Mouse (Mus musculus) heart, embryonic 12.5 days (tissue): Measurements from ENCODE around the gene Erf. TPM values are rescaled to one million over a fixed set of nuclear protein-coding genes. Genes with fewer than 3 reads are reported as not detected.

ENCODE experiments used
- ATAC-seq: fragments of 200-750 bp; cut with Nextera tagmentation; 2 replicates; pipeline ENCODE4 v1.8.0; 2017; ENCODE audit warnings: moderate TSS enrichment, moderate library complexity; ENCODE audit not compliant: insufficient number of reproducible peaks, low FRiP score
- H3K27ac ChIP-seq: fragments of 300-500 bp; sonication (generic); 2 replicates; pipeline ENCODE4 v1.5.1; 2016; ENCODE audit warnings: mild to moderate bottlenecking, moderate library complexity; ENCODE audit not compliant: poor library complexity, severe bottlenecking
- H3K27me3 ChIP-seq: fragments of 300-500 bp; sonication (generic); replicated peaks from 2 replicates; pipeline ENCODE4 v1.6.1; 2016; ENCODE audit warnings: mild to moderate bottlenecking, moderate library complexity
- H3K36me3 ChIP-seq: fragments of 300-500 bp; sonication (generic); 2 replicates; pipeline ENCODE4 v1.6.1; 2016; ENCODE audit warnings: mild to moderate bottlenecking, moderate library complexity
- H3K4me1 ChIP-seq: fragments of 300-500 bp; sonication (generic); replicated peaks from 2 replicates; pipeline ENCODE4 v1.6.1; 2016; ENCODE audit warnings: mild to moderate bottlenecking
- H3K4me2 ChIP-seq: fragments of 300-500 bp; sonication (generic); 2 replicates; pipeline ENCODE4 v1.6.1; 2016; ENCODE audit warnings: mild to moderate bottlenecking, moderate library complexity
- H3K4me3 ChIP-seq: fragments of 300-500 bp; sonication (generic); 2 replicates; pipeline ENCODE4 v1.5.1; 2016; ENCODE audit warnings: mild to moderate bottlenecking
- H3K9ac ChIP-seq: fragments of 300-500 bp; sonication (generic); 2 replicates; pipeline ENCODE4 v1.6.1; 2016; ENCODE audit warnings: mild to moderate bottlenecking, moderate library complexity
- H3K9me3 ChIP-seq: fragments of 300-500 bp; sonication (generic); replicated peaks from 2 replicates; pipeline ENCODE4 v1.6.1; 2016; ENCODE audit warnings: mild to moderate bottlenecking, moderate library complexity
- WGBS: fragments of 180-500 bp; shearing (Covaris S2); methylation state at CpG from one replicate; pipeline ENCODE4 v1.1.7; 2016; 5-methylcytosine and 5-hydroxymethylcytosine counted together
- polyA plus RNA-seq: library from polyadenylated mRNA; unstranded; fragments of >200 nt; fragmentation: Nextera tagmentation; extraction: Ambion mirVana; gene quantifications from 2 replicates; pipeline ENCODE4 v1.2.1, GENCODE M21; 2016

Erf gene
- polyA plus RNA-seq, 1 experiment from 2014 or later, result 17.6 TPM

DNA sequence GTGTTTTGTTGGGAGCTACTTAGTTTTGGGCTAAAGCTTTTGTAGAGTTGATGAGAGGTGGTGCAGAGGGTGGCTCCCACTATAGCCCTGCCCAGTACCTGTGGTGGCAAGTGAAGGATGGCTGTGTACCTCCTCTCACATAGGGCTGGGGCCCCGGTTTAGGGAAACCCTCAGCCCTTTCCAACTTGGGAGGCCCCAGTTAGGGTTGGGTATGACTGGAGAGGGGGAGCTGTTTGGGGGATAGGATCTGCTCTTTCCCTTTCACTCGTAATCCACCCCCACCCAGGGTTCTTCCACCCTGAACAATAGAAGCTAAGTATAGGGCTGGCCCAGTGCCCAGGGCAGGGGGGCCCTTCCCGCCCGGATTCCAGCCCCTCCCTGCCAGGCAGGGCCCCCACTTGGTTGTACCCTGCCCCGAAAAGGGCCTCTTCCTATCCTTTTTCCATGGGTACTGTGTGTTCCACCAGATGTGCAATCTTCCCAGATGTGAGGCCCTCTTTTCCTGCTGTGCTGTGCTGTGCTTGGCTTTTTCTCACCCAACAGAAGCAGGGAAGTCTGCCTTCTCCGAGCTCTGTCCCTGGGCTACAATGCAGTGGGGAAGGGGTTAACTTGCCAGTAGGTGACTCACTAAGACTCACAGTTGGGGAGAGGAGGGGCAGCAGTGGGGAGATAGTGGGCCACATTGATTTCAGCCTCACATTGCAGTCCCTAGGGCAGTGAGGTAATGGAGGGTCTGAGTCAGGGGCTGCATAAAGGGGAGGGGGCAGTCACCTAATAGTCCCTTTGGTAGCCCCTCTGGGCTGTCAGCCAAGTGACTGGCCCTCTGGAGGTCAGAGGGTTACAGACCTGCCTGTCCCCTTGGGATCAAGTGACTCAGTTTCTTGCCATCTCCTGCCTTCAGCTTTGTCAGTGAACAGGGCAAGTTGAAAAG is 29.6 kb upstream of the Erf start:
- Histone ChIP-seq H3K4me1 (peaks cover 73% of the 10 kb centered on the region), H3K9me3 (no peaks in the 10 kb centered on the region), H3K4me2 (peak overlapping the region; percentile 86), H3K9ac (peak overlapping the region; percentile 85), H3K27me3 (no peaks in the 10 kb centered on the region), H3K4me3 (peak overlapping the region; percentile 91), H3K36me3 (peaks cover 7% of the 10 kb centered on the region), H3K27ac (peak overlapping the region; percentile 100)
- ATAC-seq, result peak; percentile 38
- WGBS, result 0% methylated on average over 6 of the region's 6 CpGs

DNA sequence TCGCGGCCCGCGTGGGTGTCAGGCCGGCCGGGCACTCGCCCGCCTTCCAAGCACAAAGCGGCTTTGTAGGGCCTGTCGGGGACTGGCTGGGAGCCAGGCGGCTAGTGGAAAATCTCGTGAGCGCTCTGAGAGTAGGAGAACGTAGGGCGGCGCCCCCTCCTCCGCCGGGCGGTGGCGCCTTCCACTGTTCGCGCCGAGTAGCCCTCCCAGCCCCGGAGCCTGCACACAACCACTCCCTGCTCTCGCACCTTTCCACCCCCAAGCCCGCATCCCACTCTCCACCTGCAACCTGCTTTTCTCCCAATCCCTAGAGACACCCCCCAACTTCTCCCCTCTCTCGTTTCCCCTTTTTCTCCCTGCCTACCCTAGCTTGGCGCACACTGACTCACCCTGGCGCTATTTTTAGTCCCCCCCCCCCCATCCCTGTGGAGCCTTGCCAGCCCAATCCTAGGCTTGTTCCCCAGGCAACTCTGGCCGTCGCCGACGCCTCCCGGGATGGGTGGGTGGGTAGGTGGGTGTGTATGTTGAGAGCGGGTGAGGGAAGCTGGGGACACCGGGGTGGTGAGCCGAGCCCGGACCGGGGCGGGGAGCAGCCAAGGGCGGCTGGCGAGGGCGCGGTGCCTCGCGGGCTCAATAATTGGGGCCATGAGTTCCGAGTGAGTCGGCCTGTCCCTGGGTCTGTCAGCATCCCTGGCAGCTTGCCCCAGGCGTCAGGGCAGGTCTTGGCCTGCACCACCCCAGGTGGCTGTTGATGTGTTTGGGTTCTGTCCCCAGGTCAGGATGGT is 28.7 kb upstream of the Erf start:
- Histone ChIP-seq H3K36me3 (peaks cover 7% of the 10 kb centered on the region; the same call in 1 of the 2 replicates), H3K9ac (peak overlapping the region; percentile 85), H3K27ac (peak overlapping the region; percentile 100), H3K4me1 (peaks cover 73% of the 10 kb centered on the region), H3K4me3 (peak overlapping the region; percentile 91), H3K27me3 (no peaks in the 10 kb centered on the region), H3K9me3 (no peaks in the 10 kb centered on the region), H3K4me2 (peak overlapping the region; percentile 86)
- peak; percentile 24 for ATAC-seq
- under 1% methylated on average over 48 of the region's 49 CpGs for WGBS

DNA sequence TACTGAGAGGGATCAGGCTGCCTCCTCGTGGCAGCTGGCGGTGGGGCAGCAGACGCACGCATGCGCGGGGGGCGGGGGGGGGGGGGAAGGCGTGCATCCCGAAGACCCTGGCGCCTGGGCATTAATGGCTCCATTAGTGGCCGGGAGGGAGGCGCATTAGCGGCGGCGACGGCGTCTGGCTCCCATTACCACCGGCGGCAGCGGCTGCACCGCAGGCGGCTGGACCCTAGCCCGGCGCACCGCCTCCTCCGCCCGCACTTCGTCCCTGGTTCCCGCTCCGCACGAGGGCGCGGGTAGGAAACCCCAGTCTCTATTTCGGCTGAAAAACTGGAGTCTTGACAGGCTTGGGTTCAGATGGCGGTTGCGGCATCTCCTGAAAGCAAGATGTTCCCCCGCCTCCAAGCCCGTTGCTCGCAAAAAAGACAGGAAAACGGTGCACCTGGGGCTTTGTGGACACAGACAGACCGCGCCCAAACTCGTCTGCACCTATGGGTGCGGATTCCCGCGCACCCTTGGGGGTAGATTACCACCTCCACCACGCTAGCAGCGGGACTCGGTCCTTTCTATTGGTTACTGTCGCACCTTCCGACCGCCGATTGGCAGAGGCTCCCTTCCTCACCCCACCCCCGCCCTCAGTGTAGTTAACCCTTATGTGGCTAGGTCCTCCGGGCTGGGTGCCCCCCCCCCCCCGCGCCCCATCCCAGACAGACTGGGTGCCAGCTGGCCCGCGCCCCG is 27.9 kb upstream of the Erf start:
- peak; percentile 46 for ATAC-seq
- H3K27ac ChIP-seq, result peak overlapping the region; percentile 100
- H3K9me3 ChIP-seq, result no peaks in the 10 kb centered on the region
- H3K4me2 ChIP-seq, result peak overlapping the region; percentile 86
- H3K9ac ChIP-seq, result peak overlapping the region; percentile 85
- under 1% methylated on average over 56 of the region's 60 CpGs for WGBS
- peaks cover 73% of the 10 kb centered on the region for H3K4me1 ChIP-seq
- H3K36me3 ChIP-seq, result peaks cover 11% of the 10 kb centered on the region
- no peaks in the 10 kb centered on the region for H3K27me3 ChIP-seq
- peak overlapping the region; percentile 91 for H3K4me3 ChIP-seq

DNA sequence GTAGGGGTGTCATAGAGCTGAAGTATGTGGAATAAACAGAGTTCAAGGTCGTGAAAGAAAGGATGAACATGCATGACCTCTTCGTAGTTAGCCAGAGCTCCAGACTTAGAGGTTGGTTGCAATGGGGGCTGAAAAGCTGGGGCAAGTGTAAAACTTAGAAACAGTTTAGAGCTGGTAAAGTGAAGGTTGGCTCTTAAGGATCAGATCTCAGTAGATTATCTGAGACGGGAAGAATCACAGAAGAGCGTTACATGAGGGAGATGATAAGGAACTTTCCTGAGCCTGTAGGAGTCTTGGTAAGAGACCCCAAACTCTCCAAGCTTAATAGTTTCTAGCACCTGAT is 27.4 kb upstream of the Erf start:
- H3K9me3 ChIP-seq, result no peaks in the 10 kb centered on the region
- peak overlapping the region; percentile 86 for H3K4me2 ChIP-seq
- ATAC-seq, result no peak
- peak overlapping the region; percentile 91 for H3K4me3 ChIP-seq
- H3K27me3 ChIP-seq, result no peaks in the 10 kb centered on the region
- peak overlapping the region; percentile 100 for H3K27ac ChIP-seq
- WGBS, result 9% methylated on average over 4 of the region's 4 CpGs
- H3K9ac ChIP-seq, result peak overlapping the region; percentile 85
- H3K4me1 ChIP-seq, result peaks cover 73% of the 10 kb centered on the region
- H3K36me3 ChIP-seq, result peaks cover 16% of the 10 kb centered on the region

DNA sequence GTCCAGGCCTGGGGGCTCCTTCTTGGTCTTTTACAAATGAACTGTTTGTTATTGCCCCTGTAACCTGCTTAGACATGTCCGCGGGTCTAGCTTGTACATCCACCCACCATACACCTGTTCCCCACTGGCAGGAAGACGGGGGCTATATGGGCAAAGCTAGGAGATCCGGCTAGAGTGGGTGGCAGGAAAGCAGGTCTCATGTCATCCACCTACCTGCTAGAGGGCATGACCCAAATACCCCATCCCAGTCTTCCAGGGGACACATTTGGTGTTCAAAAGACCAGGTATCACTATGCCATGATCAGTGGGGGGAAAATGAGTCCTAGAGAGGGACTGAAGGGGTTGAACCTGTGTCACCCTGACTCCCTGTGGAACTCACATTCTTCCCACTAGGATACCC is 26.8 kb upstream of the Erf start:
- ATAC-seq, result no peak
- H3K4me2 ChIP-seq, result peak overlapping the region; percentile 86
- peak overlapping the region; percentile 85; the same call in 1 of the 2 replicates for H3K9ac ChIP-seq
- H3K9me3 ChIP-seq, result no peaks in the 10 kb centered on the region
- peak overlapping the region; percentile 100 for H3K27ac ChIP-seq
- peaks cover 22% of the 10 kb centered on the region for H3K36me3 ChIP-seq
- H3K4me1 ChIP-seq, result peaks cover 78% of the 10 kb centered on the region
- peak overlapping the region; percentile 91; the same call in 1 of the 2 replicates for H3K4me3 ChIP-seq
- 83% methylated on average over 4 of the region's 4 CpGs for WGBS
- H3K27me3 ChIP-seq, result no peaks in the 10 kb centered on the region

DNA sequence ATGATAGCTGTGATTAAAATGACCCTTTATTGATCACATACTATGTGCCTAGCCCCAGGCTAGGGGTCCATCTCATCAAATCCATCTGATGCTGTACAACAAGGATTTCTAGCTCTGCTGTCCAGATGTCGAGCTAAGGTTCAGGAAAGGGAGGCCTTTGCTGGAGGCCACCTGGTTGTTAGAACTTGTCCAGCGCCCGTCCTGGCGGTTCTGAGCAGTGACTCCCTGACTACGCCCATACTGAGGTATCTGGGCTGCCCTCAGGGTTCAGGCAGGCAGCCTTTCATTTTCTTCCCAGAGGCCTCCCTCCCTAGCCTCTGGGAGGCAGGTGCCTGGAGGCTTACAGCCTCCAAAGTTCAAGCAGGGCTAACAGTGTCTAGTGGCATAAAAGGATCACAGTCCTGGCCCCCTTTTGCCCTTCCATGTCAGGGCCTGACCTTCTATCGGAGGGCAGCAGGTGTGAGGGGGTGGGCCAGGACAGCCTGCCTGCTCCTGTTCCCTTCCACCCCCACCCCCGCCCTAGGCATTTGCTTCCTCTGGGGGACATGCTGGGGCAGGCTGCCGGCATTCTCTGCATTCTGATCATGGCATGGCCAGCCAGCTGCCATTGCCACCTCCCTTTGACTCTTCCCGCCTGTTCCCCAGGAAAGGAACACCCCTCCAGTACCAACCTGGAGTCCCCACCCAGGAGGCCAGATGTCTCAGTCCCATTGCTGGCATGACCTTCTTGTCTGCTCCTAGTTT is 25.2 kb upstream of the Erf start:
- no peaks in the 10 kb centered on the region for H3K27me3 ChIP-seq
- peaks cover 73% of the 10 kb centered on the region for H3K4me1 ChIP-seq
- H3K9me3 ChIP-seq, result no peaks in the 10 kb centered on the region
- peaks cover 39% of the 10 kb centered on the region for H3K36me3 ChIP-seq
- H3K27ac ChIP-seq, result peak overlapping the region; percentile 50
- 47% methylated on average over 9 of the region's 9 CpGs for WGBS
- H3K9ac ChIP-seq, result peak overlapping the region; percentile 34
- peak overlapping the region; percentile 35 for H3K4me2 ChIP-seq
- ATAC-seq, result no peak
- no peak overlapping the region; the same call in 1 of the 2 replicates for H3K4me3 ChIP-seq

DNA sequence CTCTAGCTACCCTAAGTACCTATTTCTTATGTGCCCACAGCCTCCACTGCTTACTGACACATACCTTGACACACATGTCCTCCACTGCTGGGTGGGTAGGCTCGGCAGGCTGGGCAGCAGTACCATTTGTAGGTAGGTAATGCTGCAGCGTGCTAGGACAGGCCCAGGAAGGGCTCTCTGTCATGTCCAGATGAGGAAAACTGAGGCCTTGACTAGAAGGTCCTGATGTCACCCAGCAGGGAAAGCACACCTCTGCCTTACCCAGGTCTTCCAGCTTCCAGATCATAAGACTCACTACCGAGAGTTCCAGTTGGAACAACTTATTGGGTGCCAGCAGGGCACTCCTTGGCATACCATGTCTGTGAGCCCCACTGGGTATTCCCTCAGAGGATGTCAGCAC is 24.4 kb upstream of the Erf start:
- Histone ChIP-seq H3K4me2 (no peak overlapping the region), H3K27ac (no peak overlapping the region), H3K9me3 (no peaks in the 10 kb centered on the region), H3K4me3 (no peak overlapping the region), H3K36me3 (peaks cover 39% of the 10 kb centered on the region), H3K9ac (peak overlapping the region; percentile 34), H3K27me3 (no peaks in the 10 kb centered on the region), H3K4me1 (peaks cover 71% of the 10 kb centered on the region)
- ATAC-seq, result no peak
- WGBS, result 86% methylated on average over 3 of the region's 3 CpGs

DNA sequence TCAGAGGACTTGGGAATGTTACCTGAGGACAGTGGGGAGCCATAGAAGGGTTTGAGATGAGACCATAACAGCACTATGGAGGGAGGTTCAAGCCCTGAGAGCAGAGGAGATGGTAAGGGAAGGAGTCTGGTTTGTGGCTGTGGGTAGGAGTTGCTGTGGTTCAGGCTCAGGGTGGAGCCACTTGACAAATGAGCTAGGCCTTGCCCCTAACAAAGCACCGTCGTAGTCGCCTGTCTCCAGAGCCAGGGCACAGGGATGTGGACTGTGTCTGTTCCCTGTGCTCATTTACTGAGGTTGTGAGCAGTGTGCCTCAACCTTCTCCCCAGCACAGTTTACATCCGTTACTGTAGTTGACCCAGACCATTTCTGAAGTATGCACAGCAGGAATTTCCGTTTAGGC is 24.0 kb upstream of the Erf start:
- no peaks in the 10 kb centered on the region for H3K9me3 ChIP-seq
- H3K4me2 ChIP-seq, result no peak overlapping the region
- peaks cover 39% of the 10 kb centered on the region for H3K36me3 ChIP-seq
- H3K27ac ChIP-seq, result no peak overlapping the region
- no peak for ATAC-seq
- no peak overlapping the region for H3K4me3 ChIP-seq
- peak overlapping the region; percentile 34 for H3K9ac ChIP-seq
- no peaks in the 10 kb centered on the region for H3K27me3 ChIP-seq
- peaks cover 71% of the 10 kb centered on the region for H3K4me1 ChIP-seq
- WGBS, result 53% methylated on average over 5 of the region's 5 CpGs

DNA sequence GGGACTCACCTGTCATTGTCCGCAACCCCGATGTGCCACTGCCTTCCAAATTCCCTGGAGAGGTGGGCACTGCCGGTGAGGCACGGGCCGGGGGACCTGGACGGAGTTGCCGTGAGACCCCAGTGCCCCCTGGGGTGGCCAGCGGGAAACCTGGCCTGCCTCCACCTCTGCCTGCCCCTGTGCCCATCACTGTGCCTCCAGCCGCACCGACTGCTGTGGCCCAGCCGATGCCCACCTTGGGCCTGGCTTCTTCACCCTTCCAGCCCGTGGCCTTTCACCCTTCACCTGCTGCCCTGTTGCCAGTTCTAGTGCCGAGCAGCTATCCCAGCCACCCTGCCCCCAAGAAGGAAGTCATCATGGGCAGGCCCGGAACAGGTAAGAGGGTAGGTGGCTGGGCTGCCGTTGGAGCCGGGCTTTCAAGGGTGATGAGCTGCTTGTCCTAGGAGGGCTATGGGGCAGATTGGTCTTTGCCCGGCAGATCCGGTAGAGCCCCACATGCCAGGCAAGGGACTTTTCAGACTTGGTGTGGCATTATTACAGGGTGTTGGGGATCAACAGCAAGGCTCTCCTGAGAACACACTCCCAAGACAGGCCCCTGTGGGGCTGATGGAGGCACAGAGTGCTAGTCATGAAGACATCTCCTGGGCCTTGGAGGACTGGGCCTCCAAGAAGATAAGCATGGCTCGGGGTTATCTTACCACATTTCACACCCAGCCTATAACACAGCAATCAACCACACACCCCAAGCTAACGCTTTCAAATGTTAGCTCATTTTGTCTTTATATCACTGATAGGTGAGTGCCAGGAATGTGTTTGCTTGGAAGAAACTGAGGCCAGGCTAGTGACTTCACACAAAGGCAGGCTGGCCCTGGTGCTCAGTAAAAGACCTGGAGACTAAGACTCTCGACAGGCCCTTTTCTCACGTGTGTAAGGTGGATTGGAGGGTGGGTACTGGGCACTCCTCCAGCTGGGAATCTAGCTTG is 23.0 kb upstream of the Erf start:
- Histone ChIP-seq H3K9ac (peak overlapping the region; percentile 37; the same call in 1 of the 2 replicates), H3K4me2 (no peak overlapping the region), H3K9me3 (no peaks in the 10 kb centered on the region), H3K4me3 (no peak overlapping the region), H3K27me3 (no peaks in the 10 kb centered on the region), H3K27ac (no peak overlapping the region), H3K36me3 (peaks cover 39% of the 10 kb centered on the region), H3K4me1 (peaks cover 77% of the 10 kb centered on the region)
- WGBS, result 80% methylated on average over 22 of the region's 22 CpGs
- no peak for ATAC-seq
